Comparison of ENCODE assay signal across 30 mouse cellular contexts in the genomic region with DNA sequence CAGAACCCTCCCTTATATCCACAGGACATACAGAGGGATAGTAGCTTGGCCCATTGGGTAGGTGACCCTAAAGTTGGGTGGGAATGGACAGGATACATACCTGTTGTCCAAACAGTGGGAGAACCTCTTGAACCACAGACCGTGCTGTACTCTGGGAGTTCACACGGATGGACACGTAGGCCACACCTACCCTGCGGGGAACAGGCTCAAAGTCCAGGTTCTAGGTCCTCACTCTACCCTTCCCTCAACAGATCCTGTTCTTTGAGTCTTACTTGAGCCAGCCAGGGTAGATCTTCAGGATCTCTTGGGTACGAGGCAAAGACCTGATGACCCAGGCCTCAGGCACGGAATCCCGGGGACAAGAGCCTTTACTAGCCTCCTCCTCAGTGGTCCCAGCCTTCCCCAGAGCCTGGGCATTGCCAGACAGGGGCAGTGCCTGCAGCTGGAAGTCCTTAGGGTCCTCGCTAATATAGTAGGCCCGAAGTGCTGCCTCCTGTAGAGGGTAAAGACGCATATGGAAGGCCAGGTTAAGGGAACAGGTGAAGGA. TPM values are rescaled to one million over a fixed set of nuclear protein-coding genes. Genes with fewer than 3 reads are reported as not detected.
DNase-seq lines count a peak whose midpoint lies in the region; ATAC-seq lines count a peak whose summit lies in the region.
"Had no signal": no experiment of that assay in that cellular context is flagged by ENCODE, and none has a peak within 500 bp of the region (broad histone marks: within the 10 kb centered on the region; RNA-seq: fewer than 3 reads in every experiment).

No protein-coding gene starts in this region.

- WGBS in kidney, embryonic 15.5 days: 92% methylated on average over 10 of the region's 10 CpGs

- peak; percentile 20 for DNase-seq in cerebellum, adult 9-11 months
- DNase-seq in cerebellum, adult 11 months: no peak
- DNase-seq in kidney, adult 11 months: peak; percentile 61
- DNase-seq in kidney, postnatal 4 days: no peak
- DNase-seq in kidney, postnatal 25 days: peak; percentile 53 to 80
- DNase-seq in testis, postnatal 10 days (ENCODE audit: low spot score): peak; percentile 30
- no peak for DNase-seq in testis, postnatal 14 days (ENCODE audit: low spot score)
- DNase-seq: adrenal gland, adult 8-10 months; cerebellum, adult 8-10 months; cerebellum, postnatal 36 days; gastrocnemius, postnatal 25 days; heart, adult 18-20 months; heart, postnatal 10 days; lung, embryonic 14.5 days; lung, postnatal 14 days; thymus, adult 18-20 months; thymus, postnatal 25 days had no signal

- peaks cover 72% of the 10 kb centered on the region for H3K36me3 ChIP-seq in kidney, embryonic 15.5 days

- no peak overlapping the region for H3K9ac ChIP-seq in kidney, embryonic 15.5 days
- H3K9ac ChIP-seq: forebrain, embryonic 15.5 days; heart, embryonic 13.5 days; limb, embryonic 13.5 days; liver, embryonic 14.5 days; lung, embryonic 14.5 days; midbrain, embryonic 12.5 days; neural tube, embryonic 12.5 days had no signal

- H3K4me2 ChIP-seq in kidney, embryonic 15.5 days: no peak overlapping the region
- H3K4me2 ChIP-seq: forebrain, embryonic 15.5 days; heart, embryonic 13.5 days; limb, embryonic 13.5 days; lung, embryonic 14.5 days; midbrain, embryonic 12.5 days; neural tube, embryonic 12.5 days had no signal

- no peaks in the 10 kb centered on the region for H3K9me3 ChIP-seq in kidney, embryonic 15.5 days (replicated peaks)
- H3K9me3 ChIP-seq: forebrain, embryonic 15.5 days; heart, embryonic 13.5 days; limb, embryonic 13.5 days; midbrain, embryonic 12.5 days; neural tube, embryonic 12.5 days had no signal

- ATAC-seq in kidney, embryonic 15.5 days (replicated peaks; ENCODE audit: low FRiP score): no peak
- ATAC-seq: activated CD4-positive, CD25-positive, alpha-beta regulatory T cell, adult 4 months; forebrain, embryonic 15.5 days; hindbrain, embryonic 16.5 days had no signal

- H3K27me3 ChIP-seq in kidney, embryonic 15.5 days: no peaks in the 10 kb centered on the region
- H3K27me3 ChIP-seq: CH12.LX; forebrain, embryonic 15.5 days; heart, embryonic 13.5 days; limb, embryonic 13.5 days; midbrain, embryonic 12.5 days; neural tube, embryonic 12.5 days had no signal

- peaks cover 6% of the 10 kb centered on the region for H3K4me1 ChIP-seq in kidney, embryonic 15.5 days

- H3K27ac ChIP-seq in kidney, embryonic 15.5 days: no peak overlapping the region
- H3K27ac ChIP-seq: forebrain, embryonic 15.5 days; heart, embryonic 13.5 days; layer of hippocampus, adult 2 months; left cerebral cortex, adult 2 months; limb, embryonic 13.5 days; liver, embryonic 14.5 days; midbrain, embryonic 12.5 days; neural tube, embryonic 12.5 days had no signal

- H3K4me3 ChIP-seq in kidney, embryonic 15.5 days (replicated peaks): no peak overlapping the region
- H3K4me3 ChIP-seq: forebrain, embryonic 15.5 days; heart, embryonic 13.5 days; layer of hippocampus, adult 2 months; left cerebral cortex, adult 2 months; limb, embryonic 13.5 days; midbrain, embryonic 12.5 days; myocyte; neural tube, embryonic 12.5 days had no signal

RNA-seq across cellular contexts. Expression of gene Idua, which starts 5.6 kb away (rescaled TPM):
- 10.2 and 11.1 TPM in 2 replicates for polyA plus RNA-seq in kidney, embryonic 15.5 days (2015; fragmentation: Nextera tagmentation; extraction: Ambion mirVana)

RNA-seq across cellular contexts. Expression of gene Dgkq, which starts 15.0 kb away (rescaled TPM):
- 10.3 and 12.6 TPM in 2 replicates for polyA plus RNA-seq in kidney, embryonic 15.5 days (2015; fragmentation: Nextera tagmentation; extraction: Ambion mirVana)

RNA-seq across cellular contexts. Expression of gene Slc26a1, which starts 20.9 kb away (rescaled TPM):
- polyA plus RNA-seq in kidney, embryonic 15.5 days (2015; fragmentation: Nextera tagmentation; extraction: Ambion mirVana): 4.3 and 4.9 TPM in 2 replicates

RNA-seq across cellular contexts. Expression of gene Tmem175, which starts 24.9 kb away (rescaled TPM):
- 25.5 and 28.1 TPM in 2 replicates for polyA plus RNA-seq in kidney, embryonic 15.5 days (2015; fragmentation: Nextera tagmentation; extraction: Ambion mirVana)

RNA-seq across cellular contexts. Expression of gene Gak, which starts 25.0 kb away (rescaled TPM):
- 53.2 and 53.3 TPM in 2 replicates for polyA plus RNA-seq in kidney, embryonic 15.5 days (2015; fragmentation: Nextera tagmentation; extraction: Ambion mirVana)

Comparison
In these comparisons a context has a peak if more than half of its experiments do, and no peak if none do; other contexts are left out.
1. DNase-seq: peak in cerebellum, adult 9-11 months (single experiment), kidney, adult 11 months (single experiment), kidney, postnatal 25 days (2 of 2) and testis, postnatal 10 days (single experiment); none in cerebellum, adult 11 months (single experiment), kidney, postnatal 4 days (0 of 2) and testis, postnatal 14 days (single experiment).